Mouse (Mus musculus): ENCODE data around the gene Hnmt. TPM values are rescaled to one million over a fixed set of nuclear protein-coding genes. Genes with fewer than 3 reads are reported as not detected.

Hnmt gene
- 24.6 and 37.3 TPM in 2 replicates for polyA plus RNA-seq (2021; fragmentation: Nextera tagmentation)
- long read RNA-seq, experiment 1, transcript Hnmt-202 (6 exons, 994 nt), result major isoform, 142 of 159 reads
- long read RNA-seq, experiment 1, transcript Hnmt-201 (7 exons, 1,656 nt), result minor isoform, 7 of 159 reads
- long read RNA-seq, experiment 1, partial matches to known transcripts, result 1 of 159 reads
- long read RNA-seq, experiment 1, other reads (novel, unspliced or antisense), result 9 of 159 reads
- long read RNA-seq, experiment 2, transcript Hnmt-202 (6 exons, 994 nt), result major isoform, 38 of 48 reads
- long read RNA-seq, experiment 2, partial matches to known transcripts, result 0 of 48 reads
- long read RNA-seq, experiment 2, other reads (novel, unspliced or antisense), result 6 of 48 reads

GRCm38 (mm10) chr2:24049344-24049990 is at the start of gene Hnmt:
Gene Hnmt, minus strand, starts transcription at chr2:24049394.

GRCm38 (mm10) chr2:24096495-24096894 is 47.3 kb upstream of the Hnmt start, which contains the start of gene Tbpl2:
Gene Tbpl2, minus strand, starts transcription at chr2:24096595.

Other genes with a start within 250 kb of the Hnmt start
- gene Tbpl2, start 47.2 kb upstream of the Hnmt start, polyA plus RNA-seq (2021; fragmentation: Nextera tagmentation), result not detected in 2 replicates
- gene Il1f8, start 103.8 kb upstream of the Hnmt start, polyA plus RNA-seq (2021; fragmentation: Nextera tagmentation), result not detected in 2 replicates
- gene Il1f9, start 137.1 kb upstream of the Hnmt start, polyA plus RNA-seq (2021; fragmentation: Nextera tagmentation), result not detected in 2 replicates
- not detected in 2 replicates for gene Il1f6, start 166.0 kb upstream of the Hnmt start, polyA plus RNA-seq (2021; fragmentation: Nextera tagmentation)
- gene Il1f5, start 227.6 kb upstream of the Hnmt start, polyA plus RNA-seq (2021; fragmentation: Nextera tagmentation), result 0.18 TPM in 1 of 2 replicates, not detected in the other
- not detected in 2 replicates for gene Il1f10, start 241.8 kb upstream of the Hnmt start, polyA plus RNA-seq (2021; fragmentation: Nextera tagmentation)